Mouse (Mus musculus) small intestine, adult 2 months (tissue): ENCODE measurements around the gene Hectd1. TPM values are rescaled to one million over a fixed set of nuclear protein-coding genes. Genes with fewer than 3 reads are reported as not detected.

Experiments
- H3K27ac ChIP-seq: fragments of 200-500 bp; 2 replicates; pipeline ENCODE4 v1.5.1; 2012; ENCODE audit warnings: low read depth, low read length, control low read depth, inconsistent platforms; ENCODE audit not compliant: insufficient read depth
- H3K27me3 ChIP-seq: fragments of 200-500 bp; 2 replicates; pipeline ENCODE4 v1.6.1; 2012; ENCODE audit warnings: mild to moderate bottlenecking, moderate library complexity, low read length, inconsistent platforms; ENCODE audit not compliant: control insufficient read depth, insufficient read depth
- H3K36me3 ChIP-seq: fragments of 200-500 bp; 2 replicates; pipeline ENCODE4 v1.6.1; 2012; ENCODE audit warnings: mild to moderate bottlenecking, low read length, control low read depth, inconsistent platforms; ENCODE audit not compliant: control insufficient read depth, insufficient read depth
- H3K4me1 ChIP-seq: fragments of 200-500 bp; 2 replicates; pipeline ENCODE4 v1.6.1; 2012; ENCODE audit warnings: low read length, inconsistent platforms, mixed read lengths; ENCODE audit not compliant: control insufficient read depth, insufficient read depth, insufficient read length
- H3K4me3 ChIP-seq: fragments of 200-500 bp; 2 replicates; pipeline ENCODE4 v1.5.1; 2012; ENCODE audit warnings: low read depth, mild to moderate bottlenecking, control low read depth, inconsistent platforms, low read length, moderate library complexity
- CTCF ChIP-seq: fragments of 200-500 bp; IDR thresholded peaks from 2 replicates; pipeline ENCODE4 v1.5.1; 2012; ENCODE audit warnings: low read depth, mild to moderate bottlenecking, control low read depth, inconsistent platforms, low read length, moderate library complexity, mixed read lengths; ENCODE audit not compliant: insufficient replicate concordance, insufficient read length; ENCODE audit errors: extremely low read depth
- POLR2A ChIP-seq: fragments of 200-500 bp; IDR thresholded peaks from 2 replicates; pipeline ENCODE4 v1.6.1; 2012; ENCODE audit warnings: low read depth, mild to moderate bottlenecking, control low read depth, inconsistent platforms, low read length, moderate library complexity
- WGBS: fragments of 180-500 bp; shearing (Covaris S2); methylation state at CpG from one replicate; pipeline ENCODE4 v1.1.7; 2018; 5-methylcytosine and 5-hydroxymethylcytosine counted together
- polyA plus RNA-seq: library from polyadenylated mRNA; depleted of rRNA; stranded (reverse); fragments of >200 nt; gene quantifications from 2 replicates; pipeline ENCODE4 v1.2.3, GENCODE M21; 2012; rRNA removed

Hectd1 gene
- polyA plus RNA-seq, 1 experiment = 6.7 TPM

- Histone ChIP-seq H3K27me3 (no peaks in the 10 kb centered on the region), H3K36me3 (no peaks in the 10 kb centered on the region), H3K27ac (no peak overlapping the region), H3K4me3 (no peak overlapping the region), H3K4me1 (peaks cover 9% of the 10 kb centered on the region; the same call in 1 of the 2 replicates)
- TF ChIP-seq CTCF (no peak), POLR2A (no peak)
- 100% methylated on average over 1 of the region's 1 CpGs for WGBS
Measured at GRCm38 (mm10) chr12:51703859-51704258, 125.5 kb downstream of the Hectd1 start.

GRCm38 (mm10) chr12:51701723-51702122 is 127.6 kb downstream of the Hectd1 start:
- H3K4me1 ChIP-seq = peaks cover 9% of the 10 kb centered on the region; the same call in 1 of the 2 replicates
- no peaks in the 10 kb centered on the region for H3K36me3 ChIP-seq
- no peak overlapping the region for H3K27ac ChIP-seq
- TF ChIP-seq POLR2A = no peak
- TF ChIP-seq CTCF = no peak
- no peak overlapping the region for H3K4me3 ChIP-seq
- no peaks in the 10 kb centered on the region for H3K27me3 ChIP-seq

GRCm38 (mm10) chr12:51699623-51700393 is 129.5 kb downstream of the Hectd1 start:
- Histone ChIP-seq H3K4me3 (no peak overlapping the region), H3K36me3 (no peaks in the 10 kb centered on the region), H3K4me1 (peaks cover 3% of the 10 kb centered on the region; the same call in 1 of the 2 replicates), H3K27ac (no peak overlapping the region), H3K27me3 (no peaks in the 10 kb centered on the region)
- TF ChIP-seq CTCF (no peak), POLR2A (no peak)
- 54% methylated on average over 8 of the region's 8 CpGs for WGBS

GRCm38 (mm10) chr12:51696157-51696556 is 133.2 kb downstream of the Hectd1 start:
- no peak for TF ChIP-seq CTCF
- TF ChIP-seq POLR2A = no peak
- 94% methylated on average over 2 of the region's 2 CpGs for WGBS
- no peak overlapping the region for H3K4me3 ChIP-seq
- H3K27ac ChIP-seq = no peak overlapping the region
- H3K4me1 ChIP-seq = peaks cover 9% of the 10 kb centered on the region; the same call in 1 of the 2 replicates
- H3K27me3 ChIP-seq = no peaks in the 10 kb centered on the region
- H3K36me3 ChIP-seq = no peaks in the 10 kb centered on the region

- Histone ChIP-seq H3K4me3 (no peak overlapping the region), H3K27me3 (no peaks in the 10 kb centered on the region), H3K4me1 (peaks cover 7% of the 10 kb centered on the region; the same call in 1 of the 2 replicates), H3K36me3 (no peaks in the 10 kb centered on the region), H3K27ac (no peak overlapping the region)
- 28% methylated on average over 1 of the region's 1 CpGs for WGBS
- TF ChIP-seq POLR2A (no peak), CTCF (no peak)
Measured at GRCm38 (mm10) chr12:51694966-51695365, 134.4 kb downstream of the Hectd1 start.

- Histone ChIP-seq H3K4me3 (no peak overlapping the region), H3K27me3 (no peaks in the 10 kb centered on the region), H3K36me3 (no peaks in the 10 kb centered on the region), H3K4me1 (peaks cover 8% of the 10 kb centered on the region; the same call in 1 of the 2 replicates), H3K27ac (peak overlapping the region; percentile 61)
- TF ChIP-seq CTCF (no peak), POLR2A (no peak)
Measured at GRCm38 (mm10) chr12:51694096-51694495, 135.2 kb downstream of the Hectd1 start.

Other genes with a start within 250 kb of the Hectd1 start
- 0.22 and 0.24 TPM in 2 replicates for gene Coch, start 236.2 kb downstream of the Hectd1 start, polyA plus RNA-seq
- 1.1 and 3.2 TPM in 2 replicates for gene Ap4s1, start 138.5 kb downstream of the Hectd1 start, polyA plus RNA-seq
- gene Strn3, start 137.6 kb downstream of the Hectd1 start, polyA plus RNA-seq = 5.0 and 9.6 TPM in 2 replicates
- gene Heatr5a, start 141.8 kb upstream of the Hectd1 start, polyA plus RNA-seq = 45.3 and 66.8 TPM in 2 replicates
- gene Dtd2, start 177.0 kb upstream of the Hectd1 start, polyA plus RNA-seq = 0.96 and 3.9 TPM in 2 replicates
- gene Gpr33, start 198.5 kb upstream of the Hectd1 start, polyA plus RNA-seq = not detected in 2 replicates